Mouse (Mus musculus) mesoderm, embryonic 11.5 days (tissue): ENCODE measurements around the gene Actbl2.
A peak's percentile ranks its signal among the peaks of the same experiment; 100 is the strongest.

Source experiments
- DNase-seq: peaks from one replicate; pipeline ENCODE4 v3.0.0-alpha.2; 2012; ENCODE audit warnings: low read depth, low spot score

The Actbl2 gene

GRCm38 (mm10) chr13:111269789-111270335 lies 15.0 kb downstream of the Actbl2 start:
- no peak for DNase-seq

- DNase-seq = no peak
Observed at GRCm38 (mm10) chr13:111271868-111272267, 17.1 kb downstream of the Actbl2 start.

DNA sequence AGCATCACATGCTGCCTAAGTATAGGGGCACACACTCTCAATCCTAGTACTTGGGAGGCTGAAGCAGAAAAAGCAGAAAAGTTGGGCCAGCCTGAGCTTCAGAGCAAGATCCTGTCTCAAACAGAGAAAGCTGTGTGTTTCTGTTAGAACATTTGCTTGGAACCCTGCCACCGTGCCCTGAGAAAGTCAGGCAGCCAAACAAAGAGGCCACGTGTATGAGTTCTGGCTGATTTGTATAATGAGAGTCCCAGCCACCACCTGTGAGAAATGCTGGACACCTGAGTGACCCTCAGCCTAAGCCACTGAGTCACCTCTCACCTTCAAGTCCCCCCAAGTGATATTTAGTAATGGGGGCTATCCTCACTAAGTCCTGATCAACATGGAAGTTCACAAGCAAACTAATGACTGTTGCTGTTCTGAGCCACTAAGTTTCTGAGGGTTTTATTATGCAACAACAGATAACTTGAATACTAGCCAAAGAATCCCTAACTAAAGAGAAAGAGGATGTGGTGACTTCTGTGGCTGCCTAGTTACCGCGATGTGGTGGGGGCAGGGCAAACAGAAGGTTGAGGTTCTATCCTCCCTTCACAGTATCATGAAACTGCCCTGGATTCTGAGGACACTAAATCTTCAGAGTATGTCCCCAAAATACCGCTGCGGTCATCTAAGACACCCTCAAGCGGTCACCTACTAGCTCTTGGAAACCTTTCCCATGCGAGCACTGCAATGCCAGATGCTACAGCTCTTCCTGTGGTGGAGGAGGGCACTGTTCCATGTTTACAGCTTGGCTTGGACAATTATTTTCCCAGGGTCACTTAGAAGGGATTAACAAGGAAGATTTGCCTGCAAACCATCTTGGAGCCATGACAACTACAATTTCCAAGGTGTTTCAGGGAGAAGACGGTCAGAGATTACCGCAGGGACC lies 31.9 kb downstream of the Actbl2 start:
- no peak for DNase-seq

- no peak for DNase-seq
Observed at GRCm38 (mm10) chr13:111291161-111291957, 36.5 kb downstream of the Actbl2 start.

GRCm38 (mm10) chr13:111291958-111292493 lies 37.2 kb downstream of the Actbl2 start:
- DNase-seq = peak; percentile 41

GRCm38 (mm10) chr13:111293478-111293877 lies 38.7 kb downstream of the Actbl2 start:
- DNase-seq = no peak

DNA sequence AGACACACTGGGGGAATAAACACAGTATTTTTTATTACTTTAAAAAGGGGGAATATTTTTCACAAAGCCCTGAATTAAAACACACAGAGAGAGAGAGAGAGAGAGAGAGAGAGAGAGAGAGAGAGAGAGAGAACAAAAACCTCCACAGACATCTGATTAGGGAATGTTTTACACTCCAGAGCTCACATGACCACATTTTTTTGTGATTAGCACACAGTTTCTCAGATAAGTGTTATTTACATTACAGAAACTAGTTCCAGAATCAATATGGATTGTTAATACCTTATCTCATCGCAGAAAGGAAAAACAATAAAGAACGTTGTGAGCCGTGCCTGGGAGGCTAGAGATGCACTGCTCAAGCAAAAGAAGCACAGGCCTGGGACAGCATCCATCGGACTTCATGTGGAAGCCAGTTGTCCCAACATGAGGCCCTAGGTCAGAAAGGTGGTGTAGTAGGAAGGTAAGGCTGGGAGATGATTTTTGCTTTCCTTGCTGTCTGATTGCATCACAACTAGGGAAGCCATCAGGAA lies 40.2 kb downstream of the Actbl2 start:
- no peak for DNase-seq

DNA sequence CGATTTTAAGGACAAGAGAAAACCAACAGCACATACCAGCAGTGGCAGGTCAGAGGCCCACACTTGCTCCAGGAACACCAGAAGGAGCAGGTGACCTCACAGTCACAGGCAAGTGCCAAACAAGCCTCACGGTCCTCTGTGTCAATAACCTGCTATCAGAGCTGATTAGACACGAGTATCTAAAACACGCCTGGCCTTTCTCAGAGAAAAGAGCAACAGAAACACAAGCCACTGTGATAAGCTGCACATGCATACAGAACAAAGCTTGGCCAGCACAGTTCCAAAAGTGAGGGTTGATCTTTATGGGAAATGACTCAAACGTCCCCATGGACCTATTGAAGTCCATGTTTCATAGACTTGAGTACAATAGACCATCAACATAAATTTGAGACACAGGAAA lies 41.2 kb downstream of the Actbl2 start:
- no peak for DNase-seq

DNA sequence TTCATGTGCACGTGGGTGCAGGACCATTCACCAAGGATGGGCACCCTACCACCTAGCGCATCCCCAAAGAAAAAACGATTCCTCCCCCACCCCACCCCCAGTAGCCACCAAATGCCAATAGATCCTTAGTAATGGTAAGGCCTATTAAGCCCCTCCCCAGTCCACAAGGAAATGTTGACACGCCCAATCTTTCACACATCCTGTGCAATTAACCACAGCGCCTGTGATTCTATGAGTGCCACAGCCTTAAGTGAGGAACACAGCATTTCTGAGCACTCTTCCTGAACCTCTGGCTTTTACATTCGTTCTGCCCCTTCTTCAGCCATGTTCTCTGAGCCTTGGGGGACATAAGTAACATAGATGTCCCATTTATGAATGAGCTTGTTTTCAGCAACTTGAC lies 42.8 kb downstream of the Actbl2 start:
- DNase-seq = no peak

DNA sequence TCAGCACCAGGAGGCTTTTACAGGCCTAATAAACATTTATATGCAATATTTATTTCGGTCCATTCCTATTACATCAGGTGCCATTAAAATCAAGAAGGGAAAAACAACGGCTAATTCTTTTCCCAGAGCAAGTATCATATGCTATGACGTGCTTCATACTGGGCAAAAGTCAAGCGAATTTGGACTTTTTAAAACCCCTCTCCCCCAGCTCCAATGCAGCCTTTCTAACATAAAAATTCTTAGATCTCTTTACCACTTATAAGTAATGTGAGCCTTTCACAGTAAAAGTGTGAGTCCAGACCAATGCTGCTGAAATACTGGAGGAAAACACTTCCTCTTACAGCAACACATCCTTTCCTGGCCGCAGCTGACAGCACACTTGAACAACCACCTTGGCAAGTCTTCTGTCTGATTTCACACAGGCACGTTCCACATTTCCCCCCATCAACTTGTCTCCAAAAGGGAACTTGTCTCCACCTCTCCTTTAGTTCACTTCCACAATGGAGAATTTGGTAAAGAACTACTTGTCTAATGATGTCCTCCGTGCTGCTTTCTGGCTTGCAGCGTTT lies 44.4 kb downstream of the Actbl2 start:
- no peak for DNase-seq

- DNase-seq = no peak
Observed at GRCm38 (mm10) chr13:111300846-111301245, 46.0 kb downstream of the Actbl2 start.

- no peak for DNase-seq
Observed at GRCm38 (mm10) chr13:111301431-111301830, 46.6 kb downstream of the Actbl2 start.

GRCm38 (mm10) chr13:111304194-111304593 lies 49.4 kb downstream of the Actbl2 start:
- DNase-seq = no peak

GRCm38 (mm10) chr13:111304736-111305135 lies 49.9 kb downstream of the Actbl2 start:
- DNase-seq = no peak
